17 mouse cellular contexts compared by ENCODE assay signal in the genomic region with DNA sequence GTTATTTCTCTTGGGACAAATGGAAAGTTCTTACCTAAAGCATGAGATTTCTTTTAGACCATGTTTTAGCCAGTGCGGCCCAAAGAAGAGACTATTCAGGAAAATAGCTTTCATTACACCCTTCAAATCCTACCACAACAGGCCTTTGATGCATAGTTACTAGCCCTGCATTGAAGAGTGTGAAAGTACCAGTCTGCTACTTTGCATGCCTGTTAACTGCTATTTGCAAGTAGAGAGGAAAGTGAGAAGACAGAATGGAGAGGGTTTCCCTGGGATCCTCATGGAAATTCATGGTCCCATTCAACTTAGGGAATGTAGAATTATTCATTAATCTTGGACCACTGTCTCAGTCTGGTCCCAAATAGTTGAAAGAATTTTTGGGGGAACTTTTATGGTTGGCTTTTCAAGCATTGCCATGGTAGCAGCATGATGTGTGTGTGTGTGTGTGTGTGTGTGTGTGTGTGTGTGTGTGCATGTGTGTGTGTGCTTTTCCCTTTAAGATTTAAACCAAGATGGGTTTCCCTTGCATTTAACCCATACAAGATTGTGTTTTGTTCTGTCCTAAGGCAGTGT.
DNase-seq lines count a peak whose midpoint lies in the region; ATAC-seq and TF ChIP-seq lines count a peak whose summit lies in the region.
"Had no signal": no experiment of that assay in that cellular context is flagged by ENCODE, and none has a peak within 500 bp of the region (broad histone marks: within the 10 kb centered on the region; RNA-seq: fewer than 3 reads in every experiment).

No protein-coding gene starts in this region.

- H3K4me1 ChIP-seq in forebrain, embryonic 13.5 days: 0 out of 2 replicates have a peak, but pooled peaks cover 3% of the 10 kb centered on the region
- H3K4me1 ChIP-seq in forebrain, embryonic 12.5 days: no peaks in the 10 kb centered on the region
- H3K4me1 ChIP-seq in forebrain, embryonic 16.5 days (replicated peaks; ENCODE audit: control insufficient read depth, insufficient read depth, low read length): no peaks in the 10 kb centered on the region
- H3K4me1 ChIP-seq in hindbrain, embryonic 16.5 days (ENCODE audit: control insufficient read depth, insufficient read depth, low read depth, low read length): no peaks in the 10 kb centered on the region
- H3K4me1 ChIP-seq in midbrain, postnatal 0 days (ENCODE audit: insufficient read depth, low read length): no peaks in the 10 kb centered on the region
- H3K4me1 ChIP-seq: heart, embryonic 12.5 days; liver, embryonic 12.5 days; lung, embryonic 15.5 days had no signal

- H3K27me3 ChIP-seq in forebrain, embryonic 13.5 days: no peaks in the 10 kb centered on the region
- H3K27me3 ChIP-seq in forebrain, embryonic 12.5 days: no peaks in the 10 kb centered on the region
- no peaks in the 10 kb centered on the region for H3K27me3 ChIP-seq in forebrain, embryonic 16.5 days (replicated peaks; ENCODE audit: control insufficient read depth, insufficient read depth, low read length)
- H3K27me3 ChIP-seq in hindbrain, embryonic 16.5 days (replicated peaks; ENCODE audit: control insufficient read depth, insufficient read depth, low read length): no peaks in the 10 kb centered on the region
- no peaks in the 10 kb centered on the region for H3K27me3 ChIP-seq in midbrain, postnatal 0 days (ENCODE audit: insufficient read depth, low read length)
- H3K27me3 ChIP-seq: heart, embryonic 12.5 days; liver, embryonic 12.5 days; lung, embryonic 15.5 days had no signal

- 61% methylated on average over 1 of the region's 1 CpGs for WGBS in forebrain, embryonic 13.5 days
- 47% methylated on average over 1 of the region's 1 CpGs for WGBS in forebrain, embryonic 12.5 days
- 46% methylated on average over 1 of the region's 1 CpGs for WGBS in forebrain, embryonic 16.5 days
- 24% methylated on average over 1 of the region's 1 CpGs for WGBS in hindbrain, embryonic 16.5 days
- WGBS in midbrain, postnatal 0 days: 37% methylated on average over 1 of the region's 1 CpGs

- H3K27ac ChIP-seq in forebrain, embryonic 13.5 days: no peak overlapping the region
- no peak overlapping the region for H3K27ac ChIP-seq in forebrain, embryonic 12.5 days
- H3K27ac ChIP-seq in forebrain, embryonic 16.5 days (ENCODE audit: low read length): no peak overlapping the region
- no peak overlapping the region for H3K27ac ChIP-seq in hindbrain, embryonic 16.5 days (ENCODE audit: low read depth, low read length)
- no peak overlapping the region for H3K27ac ChIP-seq in midbrain, postnatal 0 days (ENCODE audit: low read depth, low read length)
- H3K27ac ChIP-seq in layer of hippocampus, adult 2 months: no peak overlapping the region
- H3K27ac ChIP-seq: kidney, postnatal 0 days; left cerebral cortex, adult 2 months; liver, embryonic 12.5 days; lung, embryonic 15.5 days had no signal

- no peak for TF ChIP-seq CTCF in midbrain, postnatal 0 days (IDR thresholded peaks at IDR 0.05)
- TF ChIP-seq CTCF in layer of hippocampus, adult 2 months (conservative IDR thresholded peaks at IDR 0.05): no peak

- no peak overlapping the region for H3K4me3 ChIP-seq in forebrain, embryonic 13.5 days
- H3K4me3 ChIP-seq in forebrain, embryonic 12.5 days (replicated peaks): no peak overlapping the region
- no peak overlapping the region for H3K4me3 ChIP-seq in forebrain, embryonic 16.5 days (replicated peaks; ENCODE audit: low read length)
- H3K4me3 ChIP-seq in hindbrain, embryonic 16.5 days (ENCODE audit: low read length): no peak overlapping the region
- no peak overlapping the region for H3K4me3 ChIP-seq in midbrain, postnatal 0 days (ENCODE audit: low read depth, low read length)
- no peak overlapping the region for H3K4me3 ChIP-seq in layer of hippocampus, adult 2 months
- H3K4me3 ChIP-seq: erythroblast, embryonic 14.5 days; heart, embryonic 12.5 days; left cerebral cortex, adult 2 months; liver, embryonic 12.5 days; lung, embryonic 15.5 days had no signal

- H3K36me3 ChIP-seq in forebrain, embryonic 13.5 days (ENCODE audit: poor library complexity, severe bottlenecking): no peaks in the 10 kb centered on the region
- no peaks in the 10 kb centered on the region for H3K36me3 ChIP-seq in forebrain, embryonic 12.5 days (replicated peaks)
- no peaks in the 10 kb centered on the region for H3K36me3 ChIP-seq in forebrain, embryonic 16.5 days (ENCODE audit: control insufficient read depth, insufficient read depth)
- no peaks in the 10 kb centered on the region for H3K36me3 ChIP-seq in hindbrain, embryonic 16.5 days (ENCODE audit: control insufficient read depth, insufficient read depth, low read length)
- no peaks in the 10 kb centered on the region for H3K36me3 ChIP-seq in midbrain, postnatal 0 days (ENCODE audit: insufficient read depth, low read length)
- H3K36me3 ChIP-seq: heart, embryonic 12.5 days; liver, embryonic 12.5 days; lung, embryonic 15.5 days had no signal

- peak; percentile 7 for DNase-seq in midbrain, postnatal 0 days (ENCODE audit: low spot score)
- no peak for DNase-seq in ovary, postnatal 36 days (ENCODE audit: low spot score)
- DNase-seq in layer of hippocampus, adult 2 months (ENCODE audit: low spot score in 2 of 2): no peak
- DNase-seq: cerebellum, postnatal 10 days; right cerebral cortex, postnatal 14 days had no signal

- H3K9me3 ChIP-seq in forebrain, embryonic 13.5 days (replicated peaks): no peaks in the 10 kb centered on the region
- H3K9me3 ChIP-seq in forebrain, embryonic 12.5 days: no peaks in the 10 kb centered on the region
- H3K9me3 ChIP-seq in forebrain, embryonic 16.5 days (ENCODE audit: control insufficient read depth, low read length): no peaks in the 10 kb centered on the region
- H3K9me3 ChIP-seq in hindbrain, embryonic 16.5 days (ENCODE audit: control insufficient read depth, low read length): no peaks in the 10 kb centered on the region
- H3K9me3 ChIP-seq in midbrain, postnatal 0 days (ENCODE audit: low read length): no peaks in the 10 kb centered on the region
- H3K9me3 ChIP-seq: heart, embryonic 12.5 days; liver, embryonic 12.5 days; lung, embryonic 15.5 days had no signal

- no peak overlapping the region for H3K9ac ChIP-seq in forebrain, embryonic 13.5 days
- no peak overlapping the region for H3K9ac ChIP-seq in forebrain, embryonic 12.5 days
- no peak overlapping the region for H3K9ac ChIP-seq in forebrain, embryonic 16.5 days (replicated peaks; ENCODE audit: low read depth, low read length)
- H3K9ac ChIP-seq in hindbrain, embryonic 16.5 days (ENCODE audit: low read depth, low read length): no peak overlapping the region
- no peak overlapping the region for H3K9ac ChIP-seq in midbrain, postnatal 0 days (replicated peaks; ENCODE audit: low read length, poor library complexity, severe bottlenecking)
- H3K9ac ChIP-seq: heart, embryonic 12.5 days; liver, embryonic 12.5 days; lung, embryonic 15.5 days had no signal

- ATAC-seq in forebrain, embryonic 13.5 days: peak; percentile 62
- no peak for ATAC-seq in forebrain, embryonic 12.5 days (ENCODE audit: low FRiP score)
- peak; percentile 81 for ATAC-seq in forebrain, embryonic 16.5 days
- ATAC-seq in hindbrain, embryonic 16.5 days: peak; percentile 76
- ATAC-seq in midbrain, postnatal 0 days (ENCODE audit: low FRiP score): no peak
- ATAC-seq in cerebellum, adult (ENCODE audit: insufficient number of reproducible peaks, low FRiP score, low TSS enrichment): no peak
- ATAC-seq: intestine, embryonic 16.5 days; liver, embryonic 12.5 days had no signal

- no peak overlapping the region for H3K4me2 ChIP-seq in forebrain, embryonic 13.5 days
- no peak overlapping the region for H3K4me2 ChIP-seq in forebrain, embryonic 12.5 days
- H3K4me2 ChIP-seq in forebrain, embryonic 16.5 days (ENCODE audit: low read length): no peak overlapping the region
- H3K4me2 ChIP-seq in hindbrain, embryonic 16.5 days (ENCODE audit: low read length): no peak overlapping the region
- H3K4me2 ChIP-seq in midbrain, postnatal 0 days (ENCODE audit: low read depth, low read length, poor library complexity, severe bottlenecking): no peak overlapping the region
- H3K4me2 ChIP-seq: heart, embryonic 12.5 days; liver, embryonic 12.5 days; lung, embryonic 15.5 days had no signal

Comparison
In these comparisons a context has a peak if more than half of its experiments do, and no peak if none do; other contexts are left out.
1. ATAC-seq: peak in forebrain, embryonic 13.5 days (single experiment), forebrain, embryonic 16.5 days (single experiment) and hindbrain, embryonic 16.5 days (single experiment); none in forebrain, embryonic 12.5 days (single experiment), midbrain, postnatal 0 days (single experiment) and cerebellum, adult (single experiment).